Mouse (Mus musculus) lung, adult 2 months (tissue): ENCODE results near the gene RPS10-NUDT3. TPM values are rescaled to one million over a fixed set of nuclear protein-coding genes. Genes with fewer than 3 reads are reported as not detected.

Source experiments
- DNase-seq: peaks from one replicate; pipeline ENCODE4 v3.0.0; 2022
- H3K4me1 ChIP-seq: fragments of 200-500 bp; 2 replicates; pipeline ENCODE4 v1.6.1; 2011; ENCODE audit warnings: low read length; ENCODE audit not compliant: control insufficient read depth, insufficient read depth
- H3K4me3 ChIP-seq: fragments of 200-500 bp; replicated peaks from 2 replicates; pipeline ENCODE3; 2011; ENCODE audit warnings: low read depth, mild to moderate bottlenecking, control low read depth, low read length; ENCODE audit errors: extremely low read depth
- CTCF ChIP-seq: fragments of 200-500 bp; IDR thresholded peaks from 2 replicates; pipeline ENCODE4 v1.5.1; 2011; ENCODE audit warnings: mild to moderate bottlenecking, low read length, control low read depth; ENCODE audit not compliant: insufficient read depth
- POLR2A ChIP-seq: fragments of 200-500 bp; IDR thresholded peaks from 2 replicates; pipeline ENCODE4 v1.6.1; 2011; ENCODE audit warnings: low read depth, mild to moderate bottlenecking, control low read depth, low read length, borderline replicate concordance; ENCODE audit errors: extremely low read depth
- WGBS: fragments of 180-500 bp; shearing (Covaris S2); methylation state at CpG from one replicate; pipeline ENCODE4 v1.1.7; 2018; 5-methylcytosine and 5-hydroxymethylcytosine counted together
- polyA plus RNA-seq: library from polyadenylated mRNA; depleted of rRNA; stranded (reverse); fragments of >200 nt; gene quantifications from 2 replicates; pipeline ENCODE4 v1.2.3, GENCODE M21; 2012

RPS10-NUDT3 gene
- polyA plus RNA-seq, 1 experiment = not detected

DNA sequence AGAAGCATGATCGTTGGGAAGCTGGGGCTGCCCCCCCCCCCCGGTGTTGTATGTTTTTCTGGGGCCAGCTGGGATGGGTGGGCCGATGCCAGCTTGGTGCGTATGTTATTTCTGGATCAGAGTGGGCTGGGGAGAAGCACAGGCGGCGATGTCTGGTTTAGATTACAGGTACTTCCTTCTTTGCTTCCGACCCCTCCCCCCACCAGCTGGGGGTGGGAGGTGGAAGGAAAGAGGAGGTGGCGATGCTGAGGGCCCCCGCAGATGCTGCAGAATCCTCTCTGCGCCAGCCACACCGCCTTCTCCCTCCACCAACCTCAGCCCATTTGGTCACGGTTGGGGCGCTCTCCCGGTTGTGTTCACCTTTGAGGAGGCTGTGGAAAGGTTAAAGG lies 21.0 kb upstream of the RPS10-NUDT3 start:
- no peak overlapping the region for H3K4me3 ChIP-seq

DNA sequence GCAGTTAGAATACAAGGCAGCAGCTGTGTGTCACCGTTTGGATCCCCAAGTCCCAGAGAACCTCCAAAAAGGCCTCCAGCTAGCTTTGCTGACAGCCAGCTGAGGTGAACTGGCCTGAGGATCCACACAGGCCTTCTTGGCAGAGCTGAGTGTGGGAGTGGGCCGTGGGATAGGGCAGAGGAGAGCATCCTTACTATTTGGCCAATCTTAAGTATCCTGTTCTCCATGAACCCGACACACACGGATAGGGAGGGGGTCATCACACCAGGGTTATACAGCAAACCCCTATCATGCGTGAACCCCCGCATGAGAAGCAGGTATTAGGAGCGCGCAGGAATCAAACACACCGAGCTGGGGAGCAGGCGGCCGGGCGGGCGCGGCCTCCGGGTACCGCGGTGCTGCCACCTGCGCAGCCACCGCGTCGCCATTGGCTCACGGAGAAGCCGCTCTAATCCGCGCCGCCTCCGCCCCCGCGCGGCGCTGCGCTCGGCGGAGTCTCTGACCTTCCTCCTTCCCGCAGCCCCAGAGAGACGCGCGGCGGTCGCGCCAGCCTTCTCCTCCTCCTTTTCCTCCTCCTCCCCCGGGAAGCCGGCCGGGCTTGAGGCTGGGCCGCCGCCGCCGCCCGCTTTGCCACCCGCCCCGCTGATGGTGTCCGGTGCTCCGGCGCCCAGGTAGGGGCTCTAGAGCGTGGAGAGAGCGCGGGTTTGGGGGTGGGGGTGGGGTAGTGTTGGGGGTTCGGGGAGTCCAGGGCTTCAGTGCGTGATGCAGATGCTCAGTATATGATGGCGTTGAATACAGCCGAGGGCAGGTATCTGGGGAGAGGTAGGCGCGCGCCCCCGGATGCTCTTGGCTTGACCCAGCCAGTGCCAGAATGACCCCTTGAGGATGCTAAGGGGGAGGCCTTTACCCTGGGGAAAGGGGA lies 20.3 kb upstream of the RPS10-NUDT3 start, which contains the start of gene Pacsin1:
Gene Pacsin1, plus strand, starts transcription at position 421 of the 922 bp plus-strand sequence.
- Histone ChIP-seq H3K4me1 (no peaks in the 10 kb centered on the region), H3K4me3 (no peak within 1 kb of the TSS)
- TF ChIP-seq CTCF = no peak
- no peak for TF ChIP-seq POLR2A
- 4% methylated on average over 55 of the region's 65 CpGs for WGBS
- DNase-seq = no peak

More for the DNA sequence above, 21.0 kb upstream of the RPS10-NUDT3 start:
- 7% methylated on average over 13 of the region's 14 CpGs for WGBS
- TF ChIP-seq CTCF (no peak), POLR2A (no peak)
- no peak for DNase-seq
- H3K4me1 ChIP-seq = no peaks in the 10 kb centered on the region

DNA sequence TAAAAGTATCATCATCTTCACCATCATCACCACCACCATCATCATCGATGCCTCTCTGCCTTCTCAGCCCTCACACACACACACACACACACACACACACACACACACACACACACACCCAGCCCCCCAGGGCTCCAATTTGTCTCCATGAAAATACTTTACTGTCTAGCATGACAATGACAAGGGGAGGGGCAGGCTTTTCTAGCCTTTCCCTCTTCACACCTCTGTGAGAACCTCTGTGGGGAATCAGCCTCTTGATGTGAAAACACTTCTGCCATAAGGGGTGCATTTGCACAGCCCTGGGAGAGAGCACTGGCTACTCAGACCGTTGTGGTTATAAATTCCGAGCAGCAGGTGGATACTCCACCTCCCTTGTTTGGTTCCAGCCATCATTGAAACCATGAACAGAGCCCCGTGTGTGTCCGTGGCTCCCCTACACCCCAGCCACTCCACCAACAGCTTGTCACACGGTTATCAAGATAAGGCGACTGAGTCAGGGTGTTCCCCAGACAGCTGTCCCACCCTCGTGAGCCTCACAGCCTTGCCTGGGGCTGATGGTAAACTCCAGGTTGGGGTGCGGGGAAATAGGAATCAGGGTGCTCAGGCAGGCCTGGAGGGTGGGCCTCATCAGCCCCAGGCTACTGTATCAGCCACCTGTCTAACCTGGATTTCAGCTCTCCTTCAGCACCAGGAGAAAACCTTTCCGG lies 18.4 kb upstream of the RPS10-NUDT3 start:
- no peak for DNase-seq
- H3K4me3 ChIP-seq = no peak overlapping the region
- TF ChIP-seq CTCF = no peak
- TF ChIP-seq POLR2A = no peak
- no peaks in the 10 kb centered on the region for H3K4me1 ChIP-seq
- 49% methylated on average over 10 of the region's 10 CpGs for WGBS

DNA sequence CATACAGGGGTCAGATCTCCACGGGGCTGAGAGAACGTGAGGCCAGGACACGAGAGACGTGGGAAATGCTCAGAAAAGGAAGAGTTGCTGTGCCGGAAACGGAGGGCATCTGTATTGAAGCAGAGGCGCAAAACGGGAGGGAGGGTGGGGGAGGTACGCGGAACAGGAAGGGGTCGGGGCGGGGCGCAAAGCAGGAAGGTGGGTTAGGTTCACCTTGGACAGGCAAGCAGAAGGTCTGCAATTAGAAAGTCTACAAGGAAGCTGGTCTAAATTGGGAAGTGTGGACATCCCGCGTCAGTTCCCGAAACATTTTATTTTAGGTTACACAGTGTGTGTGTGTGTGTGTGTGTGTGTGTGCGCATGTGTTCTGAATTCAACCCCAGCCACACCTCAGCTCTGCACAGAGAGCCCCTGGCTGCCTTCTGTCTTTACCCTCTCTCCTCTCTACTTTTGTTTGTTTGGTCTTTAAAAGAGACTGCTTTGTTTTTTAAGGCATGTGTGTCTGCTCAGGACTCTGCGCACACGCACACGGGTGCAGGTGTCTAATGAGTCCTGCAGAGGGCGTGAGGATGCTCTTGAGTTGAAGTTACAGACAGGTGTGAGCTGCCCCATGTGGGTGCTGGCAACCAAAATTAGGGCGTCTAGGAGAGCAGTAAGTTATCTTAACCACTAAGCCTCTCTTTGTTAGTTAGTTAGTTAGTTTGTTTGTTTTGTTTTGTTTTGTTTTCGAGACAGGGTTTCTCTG lies 17.2 kb upstream of the RPS10-NUDT3 start:
- no peak for DNase-seq
- Histone ChIP-seq H3K4me3 (no peak overlapping the region), H3K4me1 (no peaks in the 10 kb centered on the region)
- WGBS = 69% methylated on average over 23 of the region's 23 CpGs
- TF ChIP-seq POLR2A = no peak
- TF ChIP-seq CTCF = no peak

DNA sequence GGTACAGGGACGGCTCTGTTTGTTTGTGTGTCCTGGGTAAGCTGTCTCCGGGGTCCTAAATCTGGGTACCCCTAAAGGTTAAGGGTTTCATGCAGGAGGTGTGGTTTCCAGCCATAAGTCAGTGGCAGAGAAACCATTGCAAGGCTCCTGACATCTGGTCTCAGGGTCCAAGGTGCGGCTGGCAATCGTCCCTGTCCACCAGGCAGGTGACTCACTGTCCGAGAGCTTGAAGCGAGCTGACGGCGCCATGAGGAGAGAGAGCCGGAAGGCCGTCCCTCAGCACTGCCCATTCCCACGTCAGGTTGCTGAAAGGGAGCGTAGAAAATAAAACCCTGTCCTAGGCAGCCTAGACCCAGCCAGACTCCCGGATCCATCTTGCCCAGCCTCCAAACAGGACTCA lies 15.6 kb upstream of the RPS10-NUDT3 start:
- H3K4me1 ChIP-seq = no peaks in the 10 kb centered on the region
- no peak for DNase-seq
- TF ChIP-seq CTCF (no peak), POLR2A (no peak)
- H3K4me3 ChIP-seq = no peak overlapping the region
- WGBS = 69% methylated on average over 13 of the region's 13 CpGs

DNA sequence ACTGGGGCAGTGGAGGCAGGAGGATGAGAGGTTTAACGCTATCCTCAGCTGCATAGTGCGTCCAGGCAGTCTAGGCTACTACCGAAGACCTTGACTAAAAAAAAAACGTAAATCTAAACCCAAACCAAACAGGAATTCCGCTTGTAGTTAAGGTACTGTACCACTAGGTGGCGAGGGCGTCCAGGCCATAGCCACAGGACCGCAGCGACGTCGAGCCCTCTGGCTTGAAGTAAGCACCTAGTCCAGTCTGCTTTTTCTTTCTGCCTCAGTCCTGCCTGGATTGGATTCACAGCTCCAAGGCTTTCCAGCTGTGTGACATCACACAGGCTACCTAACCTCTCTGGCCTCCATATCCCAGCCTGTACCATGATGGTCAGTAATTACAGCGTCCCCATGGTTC lies 15.1 kb upstream of the RPS10-NUDT3 start:
- WGBS = 6% methylated on average over 12 of the region's 12 CpGs
- H3K4me3 ChIP-seq = no peak overlapping the region
- TF ChIP-seq POLR2A = no peak
- TF ChIP-seq CTCF = peak; percentile 81
- H3K4me1 ChIP-seq = no peaks in the 10 kb centered on the region
- peak; percentile 48 for DNase-seq

DNA sequence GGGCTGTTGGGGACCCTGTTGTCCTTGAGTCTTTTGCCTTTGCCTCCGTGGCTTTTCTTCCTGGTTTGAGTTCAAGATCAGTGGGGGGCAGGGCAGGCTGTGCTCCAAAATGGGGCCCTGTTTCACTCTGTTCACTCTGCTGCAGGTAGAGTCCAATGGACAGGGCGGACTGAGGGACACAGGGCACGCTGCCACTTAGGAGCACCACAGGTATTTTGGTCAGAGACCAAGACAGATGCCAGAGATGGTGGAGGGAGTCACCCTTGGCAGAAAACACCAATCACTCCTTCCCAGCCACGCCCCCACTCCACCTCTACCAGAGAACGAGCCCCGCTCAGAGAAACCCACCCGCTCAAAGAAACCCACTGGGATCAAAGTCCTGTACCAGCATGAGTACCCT lies 10.8 kb upstream of the RPS10-NUDT3 start:
- Histone ChIP-seq H3K4me1 (no peaks in the 10 kb centered on the region), H3K4me3 (no peak overlapping the region)
- 35% methylated on average over 7 of the region's 7 CpGs for WGBS
- TF ChIP-seq POLR2A (no peak), CTCF (no peak)
- no peak for DNase-seq

DNA sequence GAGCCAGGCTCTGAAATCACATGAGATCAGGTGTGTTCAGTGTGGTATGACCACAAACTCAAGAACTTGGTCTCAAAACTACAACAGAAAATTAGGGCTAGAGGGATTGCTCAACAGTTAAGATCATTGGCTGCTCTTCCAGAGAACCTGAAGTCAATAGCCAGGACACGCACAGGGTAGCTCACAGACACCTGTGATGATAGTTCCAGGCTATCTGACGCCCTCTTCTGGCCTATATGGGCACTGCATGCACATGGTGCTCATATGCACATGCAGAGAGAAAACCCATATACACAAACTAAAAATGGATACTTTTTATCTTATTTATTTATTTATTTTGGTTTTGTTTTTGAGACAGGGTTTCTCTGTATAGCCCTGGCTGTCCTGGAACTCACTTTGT lies 9.6 kb upstream of the RPS10-NUDT3 start:
- no peak overlapping the region for H3K4me3 ChIP-seq

DNA sequence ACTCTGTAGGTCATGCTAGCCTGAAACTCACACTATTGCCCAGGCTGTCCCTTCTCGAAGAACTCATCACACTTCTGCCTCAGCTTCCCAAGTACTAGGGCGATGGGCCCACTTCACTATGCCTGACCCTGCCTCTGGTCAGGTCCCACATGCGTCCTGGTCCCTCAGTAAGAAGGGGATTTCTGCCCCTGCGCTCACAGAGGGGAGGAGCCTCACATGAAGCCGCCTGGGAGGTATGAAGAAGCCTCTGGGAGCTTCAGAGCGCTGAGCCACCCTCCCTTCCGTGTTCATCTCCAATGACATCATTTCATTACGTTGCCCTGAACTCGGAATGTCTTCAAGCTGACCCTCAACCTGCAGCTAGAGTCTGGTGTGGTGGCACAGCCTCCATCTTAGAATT lies 8.7 kb upstream of the RPS10-NUDT3 start:
- no peak for TF ChIP-seq POLR2A
- TF ChIP-seq CTCF = no peak
- WGBS = 83% methylated on average over 9 of the region's 9 CpGs
- no peak for DNase-seq
- Histone ChIP-seq H3K4me3 (no peak overlapping the region), H3K4me1 (no peaks in the 10 kb centered on the region)

More for the DNA sequence above, 9.6 kb upstream of the RPS10-NUDT3 start:
- TF ChIP-seq POLR2A (no peak), CTCF (0 out of 2 replicates have a peak, but pooled peaks have one; percentile 1)
- no peak for DNase-seq
- WGBS = 45% methylated on average over 2 of the region's 2 CpGs
- H3K4me1 ChIP-seq = no peaks in the 10 kb centered on the region

DNA sequence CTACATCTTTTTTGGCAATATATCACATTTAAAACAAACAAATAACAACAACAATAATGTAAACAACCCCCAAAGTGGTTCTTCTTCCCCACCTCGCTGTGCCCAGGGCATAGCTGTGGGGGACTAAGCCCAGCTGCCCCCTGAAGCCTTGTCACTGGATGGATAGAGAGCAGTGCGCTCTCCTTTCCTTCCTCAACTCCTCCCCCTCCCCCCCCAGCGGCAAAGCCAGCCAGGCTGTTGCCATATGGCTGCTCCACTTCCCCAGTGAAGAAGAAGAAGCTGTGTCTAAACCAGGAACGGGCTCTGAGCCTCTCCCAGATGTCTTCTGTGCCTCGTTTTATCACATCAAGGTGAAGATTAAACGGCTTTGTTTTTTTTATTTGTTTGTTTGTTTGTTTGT lies 8.1 kb upstream of the RPS10-NUDT3 start:
- Histone ChIP-seq H3K4me1 (no peaks in the 10 kb centered on the region), H3K4me3 (no peak overlapping the region)
- TF ChIP-seq CTCF (no peak), POLR2A (no peak)
- 37% methylated on average over 6 of the region's 6 CpGs for WGBS
- no peak for DNase-seq
